Mouse (Mus musculus): ENCODE results near the gene Slc44a4.
"Not testable (repeated sequence)": the region's sequence is repeated elsewhere in the genome, so short reads cannot be mapped to it uniquely, and the experiment has no call there.

The Slc44a4 gene

GRCm38 (mm10) chr17:34899053-34899889, 15.0 kb upstream of the Slc44a4 start:
- peak; percentile 42 for DNase-seq (ENCODE audit: low spot score)

- peak; percentile 29 for DNase-seq (ENCODE audit: low spot score)
Observed at GRCm38 (mm10) chr17:34899890-34900243, 14.4 kb upstream of the Slc44a4 start.

DNA sequence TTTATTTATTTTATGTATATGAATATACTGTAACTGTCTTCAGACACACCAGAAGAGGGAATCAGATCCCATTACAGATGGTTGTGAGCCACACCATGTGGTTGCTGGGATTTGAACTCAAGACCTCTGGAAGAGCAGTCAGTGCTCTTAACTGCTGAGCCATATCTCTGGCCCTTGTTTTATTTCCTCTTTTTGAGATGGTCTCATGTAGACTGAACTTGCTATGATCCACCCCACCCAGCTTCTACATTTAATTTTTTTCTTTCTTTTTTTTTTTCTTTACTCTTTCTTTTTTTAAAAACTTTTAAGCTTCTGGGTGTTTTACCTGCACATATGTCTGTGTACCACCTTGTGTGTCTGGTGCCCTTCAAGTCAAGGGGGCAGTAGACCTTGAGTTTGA, 13.4 kb upstream of the Slc44a4 start:
- DNase-seq (ENCODE audit: low spot score): not testable (repeated sequence)

DNA sequence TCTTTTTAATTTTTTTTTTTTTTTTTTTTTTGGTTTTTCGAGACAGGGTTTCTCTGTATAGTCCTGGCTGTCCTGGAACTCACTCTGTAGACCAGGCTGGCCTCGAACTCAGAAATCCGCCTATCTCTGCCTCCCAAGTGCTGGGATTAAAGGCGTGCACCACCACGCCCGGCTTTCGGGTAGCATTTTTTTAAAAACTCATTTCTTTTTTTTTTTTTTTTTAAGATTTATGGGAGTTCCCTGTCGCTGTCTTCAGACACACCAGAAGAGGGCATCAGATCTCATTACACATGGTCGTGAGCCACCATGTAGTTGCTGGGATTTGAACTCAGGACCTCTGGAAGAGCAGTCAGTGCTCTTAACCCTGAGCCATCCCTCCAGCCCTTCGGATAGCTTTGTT, 12.3 kb upstream of the Slc44a4 start:
- not testable (repeated sequence) for DNase-seq (ENCODE audit: low spot score)

DNA sequence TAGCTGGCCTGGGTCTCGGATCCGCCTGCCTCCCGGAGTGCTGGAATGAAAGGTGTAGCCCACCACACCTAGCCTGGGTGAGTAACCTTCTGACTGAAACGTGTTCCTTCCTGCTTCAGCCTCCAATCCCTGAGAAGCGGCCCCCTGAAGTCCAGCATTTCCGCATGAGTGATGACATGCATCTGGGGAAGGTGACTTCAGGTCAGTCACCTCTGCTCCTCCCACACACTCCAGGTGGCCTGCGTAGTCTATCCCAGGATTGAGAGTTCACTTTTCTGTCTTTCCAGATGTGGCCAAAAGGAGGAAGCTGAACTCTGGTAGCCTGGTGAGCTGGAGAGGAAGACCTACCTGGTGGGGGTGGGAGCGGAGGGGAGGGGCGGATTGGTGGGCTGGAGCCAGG, 11.4 kb upstream of the Slc44a4 start:
- DNase-seq (ENCODE audit: low spot score): no peak

- DNase-seq (ENCODE audit: low spot score): no peak
Observed at GRCm38 (mm10) chr17:34910982-34911381, 3.3 kb upstream of the Slc44a4 start.

GRCm38 (mm10) chr17:34911945-34912351, 2.3 kb upstream of the Slc44a4 start:
- peak; percentile 84 for DNase-seq (ENCODE audit: low spot score)

DNA sequence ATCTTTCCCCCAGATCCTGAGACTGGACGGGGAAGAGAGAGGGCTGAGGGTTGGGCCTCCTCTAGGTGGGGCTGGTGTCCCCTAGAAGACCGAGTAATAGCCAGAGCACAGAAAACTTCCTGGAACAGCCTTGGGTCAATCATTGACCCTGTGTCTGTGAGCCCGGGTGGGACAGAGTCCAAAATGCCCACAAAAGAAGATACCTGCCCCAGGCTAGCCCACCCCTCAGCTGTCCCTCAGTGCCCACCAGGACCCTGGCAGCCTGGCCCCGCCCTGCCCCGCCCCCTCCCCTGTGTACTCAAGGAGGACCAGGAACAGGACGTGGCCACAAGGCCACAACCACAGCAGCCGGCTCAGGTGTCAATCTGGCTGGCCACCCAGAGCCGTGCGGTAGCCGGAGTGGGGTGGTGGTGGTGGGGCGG, 1.2 kb downstream of the Slc44a4 start:
- peak; percentile 58 for DNase-seq (ENCODE audit: low spot score)

GRCm38 (mm10) chr17:34916316-34916715, 2.0 kb downstream of the Slc44a4 start:
- DNase-seq (ENCODE audit: low spot score): no peak

GRCm38 (mm10) chr17:34917188-34917587, 2.9 kb downstream of the Slc44a4 start:
- DNase-seq (ENCODE audit: low spot score): no peak

DNA sequence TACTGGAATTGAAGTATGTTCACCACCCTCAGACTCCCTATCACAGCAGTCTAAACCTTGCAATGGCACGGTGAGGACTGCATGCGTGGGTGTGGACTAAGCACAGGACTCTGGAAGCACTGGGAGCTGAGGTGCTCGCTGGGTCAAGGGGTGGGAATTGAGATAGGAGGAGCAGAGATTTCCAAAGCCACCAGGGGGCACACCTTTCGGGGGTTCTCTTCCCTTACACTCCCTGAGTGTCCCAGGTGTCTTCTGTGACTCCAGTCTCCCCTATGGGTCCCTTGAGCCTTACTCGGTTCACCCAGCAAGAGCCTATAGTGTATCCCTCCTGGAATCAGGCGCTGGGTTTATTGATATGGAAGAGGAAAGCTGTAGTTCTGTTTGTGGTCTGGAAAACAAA, 8.7 kb downstream of the Slc44a4 start:
- DNase-seq (ENCODE audit: low spot score): no peak

GRCm38 (mm10) chr17:34924258-34924657, 10.0 kb downstream of the Slc44a4 start:
- DNase-seq (ENCODE audit: low spot score): no peak

DNA sequence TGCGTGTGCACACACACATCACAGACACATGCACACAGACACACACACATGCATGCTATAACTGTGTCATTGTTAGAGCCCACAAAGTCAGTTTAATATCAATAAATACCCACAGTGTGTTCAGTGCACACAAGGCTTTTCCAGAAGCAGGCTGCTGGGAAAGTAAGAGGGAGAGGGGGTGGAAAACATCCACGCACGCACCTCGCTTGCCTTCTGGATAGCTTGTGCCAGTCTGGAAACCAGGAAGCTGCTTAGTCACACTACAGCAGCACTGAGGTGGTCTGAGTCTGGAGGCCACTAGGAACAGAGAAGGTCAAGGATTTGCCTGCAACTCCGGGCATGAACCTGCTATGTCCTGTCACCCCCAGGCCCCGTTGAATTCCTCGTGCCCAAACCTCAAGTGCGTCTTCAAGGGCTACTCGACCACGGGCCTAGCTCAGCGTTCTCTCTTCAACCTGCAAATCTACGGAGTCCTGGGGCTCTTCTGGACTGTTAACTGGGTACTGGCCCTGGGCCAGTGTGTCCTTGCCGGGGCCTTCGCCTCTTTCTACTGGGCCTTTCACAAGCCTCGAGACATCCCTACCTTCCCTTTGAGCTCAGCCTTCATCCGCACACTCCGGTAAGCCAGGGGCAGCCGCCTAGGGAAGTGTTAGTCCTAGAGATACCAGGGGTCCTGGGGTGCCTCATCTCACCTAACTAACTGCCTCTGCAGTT, 13.2 kb downstream of the Slc44a4 start:
- DNase-seq (ENCODE audit: low spot score): no peak

DNA sequence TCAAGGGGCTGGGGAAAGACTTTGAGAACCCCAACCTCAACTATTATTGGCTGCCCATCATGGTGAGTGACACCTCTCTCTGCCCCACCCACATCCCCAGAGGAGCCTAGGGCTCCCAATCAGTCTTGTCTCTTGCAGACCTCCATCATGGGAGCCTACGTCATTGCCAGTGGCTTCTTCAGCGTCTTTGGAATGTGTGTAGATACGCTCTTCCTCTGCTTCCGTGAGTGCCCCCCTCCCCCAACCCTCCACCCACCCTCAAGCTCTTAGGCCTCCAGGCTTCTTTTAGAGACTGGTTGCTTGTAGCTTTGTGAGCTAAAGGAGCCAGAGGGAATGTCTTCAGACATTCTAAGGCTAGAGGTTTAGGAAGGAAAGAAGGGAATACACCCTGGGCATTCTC, 14.6 kb downstream of the Slc44a4 start:
- no peak for DNase-seq (ENCODE audit: low spot score)

- DNase-seq (ENCODE audit: low spot score): peak; percentile 99
Observed at GRCm38 (mm10) chr17:34931061-34931734, 16.9 kb downstream of the Slc44a4 start, which contains the start of gene Neu1. Neu1 (plus strand) TSS chr17:34931253.

GRCm38 (mm10) chr17:34931735-34932098, 17.5 kb downstream of the Slc44a4 start:
- DNase-seq (ENCODE audit: low spot score): no peak

- no peak for DNase-seq (ENCODE audit: low spot score)
Observed at GRCm38 (mm10) chr17:34932287-34932686, 18.0 kb downstream of the Slc44a4 start.

DNA sequence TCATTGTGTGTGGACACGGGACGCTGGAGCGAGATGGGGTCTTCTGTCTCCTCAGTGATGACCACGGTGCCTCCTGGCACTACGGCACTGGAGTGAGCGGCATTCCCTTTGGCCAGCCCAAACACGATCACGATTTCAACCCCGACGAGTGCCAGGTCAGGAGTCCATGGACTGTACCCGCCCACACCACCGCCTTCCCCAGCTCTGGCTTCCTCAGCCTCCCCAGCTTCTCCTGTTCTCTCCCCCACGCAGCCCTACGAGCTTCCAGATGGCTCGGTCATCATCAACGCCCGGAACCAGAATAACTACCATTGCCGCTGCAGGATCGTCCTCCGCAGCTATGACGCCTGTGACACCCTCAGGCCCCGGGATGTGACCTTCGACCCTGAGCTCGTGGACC, 19.8 kb downstream of the Slc44a4 start:
- no peak for DNase-seq (ENCODE audit: low spot score)

GRCm38 (mm10) chr17:34934830-34935229, 20.6 kb downstream of the Slc44a4 start:
- DNase-seq (ENCODE audit: low spot score): no peak

DNA sequence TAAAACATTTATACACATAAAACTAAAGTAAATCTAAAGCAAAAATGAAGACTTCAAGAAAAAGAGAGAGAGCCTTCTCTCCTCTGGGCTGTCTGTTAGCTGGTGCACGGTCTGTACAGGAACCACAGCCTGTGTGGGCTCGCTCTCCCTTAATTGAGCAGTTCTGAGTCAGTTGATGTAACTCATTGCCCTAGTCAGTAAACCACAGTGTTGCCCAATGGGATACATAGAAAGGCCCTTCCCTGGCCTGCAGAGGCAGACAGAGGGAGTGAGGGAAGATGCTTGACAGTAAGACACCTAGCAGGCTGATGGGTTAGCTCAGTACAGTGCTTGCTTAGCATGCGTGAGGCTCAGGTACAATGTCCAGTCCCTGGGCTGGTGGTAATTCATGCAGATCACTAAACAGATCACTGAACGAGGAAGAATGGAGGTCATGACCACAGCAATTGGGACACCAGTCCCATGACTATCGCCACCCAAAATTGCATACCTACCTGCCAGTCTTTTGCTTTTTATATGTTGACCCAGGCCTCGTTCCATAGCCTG, 23.8 kb downstream of the Slc44a4 start:
- DNase-seq (ENCODE audit: low spot score): no peak

- no peak for DNase-seq (ENCODE audit: low spot score)
Observed at GRCm38 (mm10) chr17:34941344-34942041, 27.2 kb downstream of the Slc44a4 start.
